Mouse (Mus musculus) embryo, embryonic 9.5 days (tissue): ENCODE results near the gene Pgap3.
A peak's percentile ranks its signal among the peaks of the same experiment; 100 is the strongest.
"Not testable (repeated sequence)": the region's sequence is repeated elsewhere in the genome, so short reads cannot be mapped to it uniquely, and the experiment has no call there.

Source experiments
- DNase-seq: peaks from one replicate; pipeline ENCODE4 v3.0.0-alpha.2; 2017; ENCODE audit errors: extremely low spot score

Pgap3 gene

GRCm38 (mm10) chr11:98382405-98382804, 17.9 kb downstream of the Pgap3 start:
- not testable (repeated sequence) for DNase-seq

- no peak for DNase-seq
These were observed 18.6 kb downstream of the Pgap3 start for GRCm38 (mm10) chr11:98381651-98382050.

- no peak for DNase-seq
These were observed 20.2 kb downstream of the Pgap3 start for GRCm38 (mm10) chr11:98380106-98380505.

DNA sequence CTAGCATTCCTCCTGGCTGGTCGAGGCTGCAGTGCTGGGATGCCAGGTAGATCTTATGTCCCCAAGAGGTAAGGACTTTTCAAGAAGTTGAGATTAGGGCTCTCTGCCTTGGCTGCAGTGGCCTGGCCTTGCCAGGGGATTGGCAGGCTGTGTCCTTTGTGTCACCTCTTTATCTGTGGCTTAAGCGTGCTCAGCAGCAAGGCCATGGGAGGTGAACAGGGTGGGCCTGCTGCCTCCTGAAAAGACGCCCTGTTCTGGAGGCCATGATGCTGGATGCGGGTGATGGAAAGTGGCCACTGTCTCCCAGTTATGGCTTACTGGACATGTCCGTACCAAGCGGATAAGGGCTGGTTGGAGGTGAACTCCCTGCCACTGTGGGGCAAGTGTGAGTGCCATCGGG, 20.9 kb downstream of the Pgap3 start:
- no peak for DNase-seq

DNA sequence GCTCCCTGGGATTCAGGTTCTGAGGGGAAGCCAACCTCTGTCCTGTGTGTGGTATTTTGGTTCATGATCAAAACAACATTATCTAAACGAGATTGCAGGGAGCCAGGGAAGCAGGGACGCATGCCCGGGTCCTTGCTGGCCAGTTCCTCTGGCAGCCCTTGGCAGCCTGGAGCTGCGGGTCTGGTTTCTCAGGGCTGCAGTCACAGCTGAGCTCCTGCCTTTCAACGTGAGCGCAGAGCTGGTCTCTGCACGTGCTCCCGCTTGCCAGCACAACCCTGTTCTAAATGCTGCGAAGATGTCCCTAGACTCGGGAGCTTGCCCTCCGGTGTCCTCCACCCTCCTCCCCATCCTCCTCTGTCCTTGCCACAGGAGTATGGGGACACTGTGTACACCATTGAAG, 22.5 kb downstream of the Pgap3 start:
- no peak for DNase-seq

DNA sequence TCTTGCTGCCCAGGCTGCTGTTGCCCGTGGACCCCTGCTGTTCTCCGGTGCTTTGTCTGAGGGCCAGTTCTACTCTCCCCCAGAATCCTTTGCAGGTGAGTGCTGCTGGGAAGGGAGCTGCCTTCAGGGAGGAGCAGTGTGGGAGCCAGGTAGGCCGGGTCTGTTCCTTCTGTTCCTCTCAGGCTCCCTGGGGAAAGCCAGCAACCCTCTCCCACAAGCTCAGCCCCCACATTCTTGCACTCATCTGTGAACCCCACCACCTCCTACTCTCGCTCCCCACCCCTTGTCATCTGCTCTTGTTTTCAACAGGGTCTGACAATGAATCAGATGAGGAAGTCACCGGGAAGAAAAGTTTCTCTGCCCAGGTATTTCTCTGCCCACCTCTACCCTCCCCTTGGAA, 23.5 kb downstream of the Pgap3 start:
- DNase-seq = no peak

DNA sequence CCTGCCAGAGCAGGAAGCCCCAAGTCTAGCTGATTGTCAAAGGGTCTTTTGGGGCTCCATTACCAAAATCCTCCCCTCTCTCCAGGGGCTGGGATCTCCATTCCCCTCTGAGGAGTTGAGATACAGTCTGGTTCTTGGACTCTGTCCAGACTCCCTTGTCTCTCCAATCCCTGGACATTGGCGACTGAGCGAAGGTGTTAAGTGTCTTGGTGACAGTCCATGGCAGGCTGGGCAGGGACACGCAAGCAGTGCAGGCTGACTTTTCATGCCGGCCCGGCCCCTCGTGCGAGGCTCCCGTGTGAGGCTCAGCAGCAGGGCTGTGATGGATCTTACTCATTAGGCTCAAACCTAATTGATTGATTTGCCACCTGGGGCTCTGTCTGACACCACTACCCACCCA, 26.0 kb downstream of the Pgap3 start:
- no peak for DNase-seq

- DNase-seq = no peak
These were observed 27.0 kb downstream of the Pgap3 start for GRCm38 (mm10) chr11:98373244-98373643.

DNA sequence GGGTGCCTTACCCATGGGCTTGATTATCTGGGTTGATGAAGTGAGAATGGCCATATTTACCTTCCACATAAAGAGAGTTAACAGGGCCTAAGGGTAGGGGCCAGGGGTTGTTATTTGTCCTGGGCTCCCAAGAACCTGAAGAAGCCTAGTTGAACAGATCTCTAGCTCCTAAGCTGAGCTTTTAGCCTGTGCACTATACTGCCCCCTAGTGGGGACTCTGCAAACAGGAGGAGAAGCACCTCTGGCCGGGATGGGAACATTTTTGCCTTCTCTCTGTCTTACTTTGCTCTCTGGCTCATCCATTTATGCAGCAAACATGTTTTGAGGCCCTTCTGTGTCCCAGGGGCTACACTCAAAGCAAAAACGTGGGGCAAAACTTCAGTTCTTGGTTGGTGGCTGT, 27.9 kb downstream of the Pgap3 start:
- DNase-seq = peak; percentile 81

- DNase-seq = no peak
These were observed 28.6 kb downstream of the Pgap3 start for GRCm38 (mm10) chr11:98371556-98372240.

- no peak for DNase-seq
These were observed 29.7 kb downstream of the Pgap3 start for GRCm38 (mm10) chr11:98370588-98370987.

- no peak for DNase-seq
These were observed 31.0 kb downstream of the Pgap3 start for GRCm38 (mm10) chr11:98369337-98369736.

GRCm38 (mm10) chr11:98367863-98368186, 32.5 kb downstream of the Pgap3 start:
- DNase-seq = no peak

GRCm38 (mm10) chr11:98367171-98367862, 33.0 kb downstream of the Pgap3 start:
- DNase-seq = no peak

DNA sequence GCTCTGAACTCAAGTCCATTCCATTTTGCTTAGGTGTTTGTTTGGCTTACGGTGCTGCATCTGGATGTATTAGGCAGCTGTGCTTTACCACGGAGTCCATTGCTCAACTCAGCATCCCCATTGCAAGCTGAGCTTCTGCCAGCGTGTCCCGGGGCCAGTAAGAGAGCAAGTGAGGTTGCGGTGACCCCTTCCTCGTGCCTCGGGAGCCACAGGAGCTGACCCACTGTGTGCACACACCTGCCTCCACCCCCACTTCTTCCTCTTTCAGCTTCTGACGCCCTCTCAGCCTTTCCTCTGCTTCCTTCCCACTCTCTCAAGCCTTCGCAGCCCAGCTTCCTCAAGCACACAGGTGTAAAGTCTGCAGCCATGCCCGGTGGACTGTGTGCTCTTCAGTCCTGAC, 34.0 kb downstream of the Pgap3 start:
- DNase-seq = no peak

- no peak for DNase-seq
These were observed 35.9 kb downstream of the Pgap3 start for GRCm38 (mm10) chr11:98364410-98364809.

DNA sequence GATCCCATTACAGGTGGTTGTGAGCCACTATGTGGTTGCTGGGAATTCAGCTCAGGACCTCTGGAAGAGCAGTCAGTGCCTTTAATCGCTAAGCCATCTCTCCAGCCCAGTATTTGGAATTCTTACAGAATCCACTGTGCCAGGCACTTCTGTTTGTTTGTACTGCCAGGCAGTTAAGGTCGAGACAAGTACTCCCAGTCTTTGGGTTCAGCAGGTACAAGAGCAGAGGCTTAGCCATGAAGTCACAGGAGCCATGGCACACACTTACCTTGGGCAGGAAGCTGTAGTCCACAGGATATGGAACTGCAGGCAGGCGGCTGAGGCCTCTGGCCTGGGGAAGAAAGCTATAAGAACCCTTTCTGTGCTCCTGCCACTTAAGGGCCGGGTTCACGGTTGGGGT, 36.5 kb downstream of the Pgap3 start:
- DNase-seq = no peak

DNA sequence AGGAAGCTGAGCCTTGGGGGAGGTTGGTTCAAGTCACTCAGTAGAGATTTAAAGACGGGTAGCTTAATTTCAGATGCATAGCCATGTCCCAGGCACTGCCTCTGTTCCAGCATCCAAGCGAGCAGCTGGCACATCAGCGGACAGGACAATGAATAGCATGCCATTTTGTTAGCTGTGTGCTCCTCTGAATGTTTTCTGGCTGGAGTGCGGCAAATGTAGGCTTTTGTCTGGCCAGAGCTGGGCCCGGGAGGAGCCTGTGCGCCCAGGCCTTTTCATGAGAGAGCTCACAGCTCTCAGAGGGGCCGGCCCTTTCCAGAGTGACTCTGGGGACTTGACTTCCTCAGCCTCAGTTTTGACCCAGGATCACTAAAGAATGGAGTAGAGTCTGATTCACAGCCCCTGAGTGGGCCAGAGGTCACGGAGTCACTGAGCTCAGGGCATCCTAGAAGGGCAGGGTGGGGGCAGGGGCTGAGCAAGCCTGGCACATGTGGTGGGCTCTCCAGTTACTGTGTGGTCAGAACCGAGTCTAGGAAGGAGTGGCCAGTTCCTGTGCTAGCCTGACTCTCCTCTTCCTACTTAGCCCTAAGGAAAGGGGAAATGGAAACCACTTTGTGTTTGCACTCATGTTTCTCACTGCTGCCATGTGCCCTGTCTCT, 39.3 kb downstream of the Pgap3 start:
- no peak for DNase-seq

DNA sequence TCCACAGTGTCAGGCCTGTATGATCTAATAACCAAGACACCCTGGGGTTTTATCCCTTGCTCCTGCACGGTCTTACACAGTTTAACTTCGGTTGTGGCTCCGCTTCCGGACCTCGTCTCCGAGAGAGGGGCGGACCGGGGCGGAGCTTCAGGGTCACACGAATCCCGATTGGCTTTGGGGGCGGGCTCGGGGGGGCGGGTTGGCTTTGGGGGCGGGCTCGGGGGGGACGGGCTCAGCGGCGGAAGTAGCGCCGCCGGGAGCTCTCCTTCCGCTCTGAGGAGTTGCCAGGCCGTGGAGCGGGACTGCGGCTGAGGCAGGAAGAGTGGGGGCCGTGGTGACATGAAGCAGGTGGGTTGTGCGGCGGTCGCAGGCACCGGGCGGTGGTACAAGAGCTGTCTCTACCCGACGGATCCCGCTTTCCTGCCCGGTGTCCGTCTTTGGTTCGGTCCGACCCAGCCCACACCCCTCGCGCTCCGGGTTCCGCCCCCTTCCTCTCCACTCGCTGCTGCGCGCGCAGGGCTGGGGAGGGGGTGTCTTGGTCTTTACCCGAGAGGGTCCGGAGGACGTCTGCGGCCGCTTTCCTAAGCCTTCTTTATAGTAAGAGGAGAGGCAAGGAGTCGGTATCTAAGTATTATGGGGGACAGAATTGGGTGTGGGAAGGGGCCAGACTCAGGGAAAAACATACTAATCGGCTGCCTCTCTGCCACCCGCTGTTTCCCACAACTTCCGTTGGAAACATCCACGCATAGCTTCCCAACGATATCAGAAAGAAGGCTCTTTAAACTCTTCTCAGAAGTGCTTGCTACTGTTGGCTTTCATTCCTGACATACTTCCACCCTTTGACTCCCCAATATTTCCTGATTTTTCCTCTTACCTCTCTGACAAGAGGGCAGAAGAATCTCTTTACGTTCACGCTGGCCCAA, 41.9 kb downstream of the Pgap3 start, which contains the start of gene Stard3:
Gene Stard3 (plus strand): TSS at position 208 of the 923 bp plus-strand sequence.
- peak; percentile 93 for DNase-seq

DNA sequence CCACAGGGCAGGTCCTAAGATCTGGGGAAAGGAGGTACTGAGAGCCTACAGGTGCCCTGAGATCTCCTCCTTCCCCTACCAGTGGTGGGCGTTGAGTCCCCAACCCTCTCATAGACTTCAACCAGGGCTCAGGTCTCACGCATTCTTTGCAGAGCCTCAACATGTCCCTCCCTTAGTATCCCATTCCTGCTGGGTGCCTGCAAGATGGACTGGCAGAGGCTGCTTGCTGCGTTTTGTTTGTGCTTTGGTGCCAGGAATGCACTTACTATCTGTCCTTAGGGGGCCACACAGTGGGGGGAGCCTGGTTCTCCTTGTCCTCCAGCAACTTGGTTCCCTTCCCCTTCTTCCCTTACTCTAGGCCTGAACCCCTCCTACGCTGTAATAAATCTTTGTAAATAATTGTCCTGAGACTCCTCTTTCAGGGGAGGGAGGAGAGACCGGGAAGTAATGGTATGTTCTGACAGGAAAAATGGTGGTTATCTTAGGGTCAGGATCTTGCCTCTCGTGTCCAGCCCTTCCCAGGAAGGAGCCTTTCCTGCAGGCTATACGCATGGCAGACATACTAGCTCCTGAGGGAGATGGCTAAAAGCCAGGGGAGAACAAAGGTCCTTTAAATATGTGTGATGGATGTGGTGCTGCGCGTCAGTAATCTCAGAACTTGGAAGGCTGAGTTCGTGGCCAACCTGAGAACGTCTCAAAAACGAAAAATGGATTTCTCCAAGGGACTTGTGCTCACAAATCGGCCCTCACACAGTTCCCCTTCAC, 42.7 kb downstream of the Pgap3 start:
- DNase-seq = no peak
